Mouse (Mus musculus): ENCODE data around the gene Ccdc188. TPM values are rescaled to one million over a fixed set of nuclear protein-coding genes. Genes with fewer than 3 reads are reported as not detected.

Gene Ccdc188
- total RNA-seq, 1 experiment = not detected

DNA sequence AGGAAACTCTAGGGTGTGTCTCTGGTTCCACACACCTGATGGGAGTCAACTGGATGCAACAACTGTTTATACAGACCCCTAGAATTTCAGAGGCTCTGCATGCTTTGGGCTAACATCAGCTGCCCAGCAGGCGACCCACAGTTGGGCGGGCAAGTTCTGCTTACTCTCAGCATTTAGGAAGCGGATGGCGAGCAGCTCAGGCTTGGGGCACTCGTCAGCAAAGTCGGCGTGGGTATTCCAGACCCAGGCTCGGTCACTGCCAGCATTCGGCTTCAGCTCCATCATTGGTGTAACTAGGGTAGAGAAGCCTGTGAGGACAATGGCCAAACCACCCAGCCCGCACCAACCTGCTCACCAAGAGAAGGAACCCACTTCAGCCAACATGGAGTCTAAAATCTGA is 23.9 kb downstream of the Ccdc188 start:
- no peak overlapping the region for H3K9ac ChIP-seq (ENCODE audit: insufficient read depth, low read depth, low read length, poor library complexity, severe bottlenecking)
- in situ Hi-C loops (cut with MboI; ENCODE audit: low sequenced_read_pairs in 2 of 2, unreplicated experiment in 2 of 2) = no loop called here
- no peak for DNase-seq (ENCODE audit: low read depth, low spot score)
- peaks cover 66% of the 10 kb centered on the region for H3K36me3 ChIP-seq (ENCODE audit: control insufficient read depth, insufficient read depth, low read length, poor library complexity, severe bottlenecking)
- no peak overlapping the region for H3K4me3 ChIP-seq (ENCODE audit: insufficient read depth in 1 of 2, low read depth in 1 of 2, low read length in 2 of 2, poor library complexity in 1 of 2, severe bottlenecking in 1 of 2)
- H3K9me3 ChIP-seq (ENCODE audit: control insufficient read depth, insufficient read depth, low read depth, low read length) = no peaks in the 10 kb centered on the region
- H3K27ac ChIP-seq (ENCODE audit: insufficient read depth, low read depth, low read length, poor library complexity, severe bottlenecking) = no peak overlapping the region
- TF ChIP-seq ZNF384 (IDR thresholded peaks at IDR 0.05; ENCODE audit: low read depth, low read length) = no peak
- no peak for TF ChIP-seq HCFC1 (IDR thresholded peaks at IDR 0.05; ENCODE audit: borderline replicate concordance, insufficient read depth, low read length)
- no peak for TF ChIP-seq MAFK (IDR thresholded peaks at IDR 0.05; ENCODE audit: insufficient read depth, low read depth, low read length)
- TF ChIP-seq CHD2 (IDR thresholded peaks at IDR 0.05; ENCODE audit: low read depth, low read length) = no peak
- H3K4me1 ChIP-seq (ENCODE audit: control insufficient read depth in 2 of 2, insufficient read depth in 2 of 2, low read length in 2 of 2, poor library complexity in 1 of 2) = peaks cover 0 to 10% of the 10 kb centered on the region in 2 experiments; a peak in 2 of 4 replicates

DNA sequence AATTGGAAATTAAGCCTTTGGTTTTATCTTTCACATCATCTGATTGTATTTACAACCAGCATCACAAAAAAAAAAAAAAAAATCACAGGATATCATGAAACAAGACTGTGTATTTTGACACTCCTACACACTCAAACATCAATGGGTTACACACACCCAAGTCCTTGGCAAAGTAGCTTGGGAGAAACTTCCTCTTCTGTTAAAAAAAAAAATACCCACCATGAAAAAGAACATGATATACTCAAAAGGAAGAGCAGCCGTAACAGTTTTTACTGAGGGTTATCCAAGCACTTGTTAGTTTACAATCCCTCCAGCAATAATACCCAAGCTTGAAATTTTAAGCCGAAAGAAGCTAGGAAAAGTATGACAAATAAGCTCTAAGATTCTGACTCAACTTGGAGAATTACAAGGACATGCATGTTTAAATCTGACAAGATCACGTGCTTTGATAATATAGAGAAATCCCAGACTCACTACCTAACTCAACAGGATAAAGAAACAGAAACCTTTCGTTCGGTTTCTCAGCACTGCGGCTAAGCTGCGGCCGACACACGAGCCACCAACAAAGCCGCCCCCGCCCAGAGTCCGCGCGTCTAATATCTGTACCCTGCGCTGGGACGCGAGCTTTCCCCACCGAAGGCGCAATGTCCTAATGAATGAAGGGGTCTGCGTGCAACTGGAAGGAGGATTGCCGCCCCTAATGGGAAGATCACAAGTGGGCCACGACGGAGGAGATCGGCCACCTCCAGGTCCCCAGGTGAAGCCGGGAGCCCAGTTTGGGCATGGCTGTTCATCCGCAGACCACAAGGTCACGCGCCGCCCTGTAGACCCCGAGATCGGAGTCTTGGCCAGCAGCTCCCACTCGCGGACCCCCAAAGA is 30.1 kb downstream of the Ccdc188 start:
- peak overlapping the region; percentile 98 for H3K9ac ChIP-seq (ENCODE audit: insufficient read depth, low read depth, low read length, poor library complexity, severe bottlenecking)
- H3K4me1 ChIP-seq (ENCODE audit: control insufficient read depth in 2 of 2, insufficient read depth in 2 of 2, low read length in 2 of 2, poor library complexity in 1 of 2) = peaks cover 3 to 21% of the 10 kb centered on the region in 2 experiments
- peak overlapping the region; percentile 86 for H3K27ac ChIP-seq (ENCODE audit: insufficient read depth, low read depth, low read length, poor library complexity, severe bottlenecking)
- TF ChIP-seq ZC3H11A (IDR thresholded peaks at IDR 0.05; ENCODE audit: borderline replicate concordance, low read depth, low read length) = no peak
- TF ChIP-seq ZNF384 (IDR thresholded peaks at IDR 0.05; ENCODE audit: low read depth, low read length) = no peak
- no peak for TF ChIP-seq CHD2 (IDR thresholded peaks at IDR 0.05; ENCODE audit: low read depth, low read length)
- H3K36me3 ChIP-seq (ENCODE audit: control insufficient read depth, insufficient read depth, low read length, poor library complexity, severe bottlenecking) = peaks cover 53% of the 10 kb centered on the region
- DNase-seq (ENCODE audit: low read depth, low spot score) = no peak
- in situ Hi-C loops (cut with MboI; ENCODE audit: low sequenced_read_pairs in 2 of 2, unreplicated experiment in 2 of 2) = no loop called here
- H3K9me3 ChIP-seq (ENCODE audit: control insufficient read depth, insufficient read depth, low read depth, low read length) = no peaks in the 10 kb centered on the region
- H3K4me3 ChIP-seq (ENCODE audit: insufficient read depth in 1 of 2, low read depth in 1 of 2, low read length in 2 of 2, poor library complexity in 1 of 2, severe bottlenecking in 1 of 2) = peak overlapping the region; percentile 87 to 90

DNA sequence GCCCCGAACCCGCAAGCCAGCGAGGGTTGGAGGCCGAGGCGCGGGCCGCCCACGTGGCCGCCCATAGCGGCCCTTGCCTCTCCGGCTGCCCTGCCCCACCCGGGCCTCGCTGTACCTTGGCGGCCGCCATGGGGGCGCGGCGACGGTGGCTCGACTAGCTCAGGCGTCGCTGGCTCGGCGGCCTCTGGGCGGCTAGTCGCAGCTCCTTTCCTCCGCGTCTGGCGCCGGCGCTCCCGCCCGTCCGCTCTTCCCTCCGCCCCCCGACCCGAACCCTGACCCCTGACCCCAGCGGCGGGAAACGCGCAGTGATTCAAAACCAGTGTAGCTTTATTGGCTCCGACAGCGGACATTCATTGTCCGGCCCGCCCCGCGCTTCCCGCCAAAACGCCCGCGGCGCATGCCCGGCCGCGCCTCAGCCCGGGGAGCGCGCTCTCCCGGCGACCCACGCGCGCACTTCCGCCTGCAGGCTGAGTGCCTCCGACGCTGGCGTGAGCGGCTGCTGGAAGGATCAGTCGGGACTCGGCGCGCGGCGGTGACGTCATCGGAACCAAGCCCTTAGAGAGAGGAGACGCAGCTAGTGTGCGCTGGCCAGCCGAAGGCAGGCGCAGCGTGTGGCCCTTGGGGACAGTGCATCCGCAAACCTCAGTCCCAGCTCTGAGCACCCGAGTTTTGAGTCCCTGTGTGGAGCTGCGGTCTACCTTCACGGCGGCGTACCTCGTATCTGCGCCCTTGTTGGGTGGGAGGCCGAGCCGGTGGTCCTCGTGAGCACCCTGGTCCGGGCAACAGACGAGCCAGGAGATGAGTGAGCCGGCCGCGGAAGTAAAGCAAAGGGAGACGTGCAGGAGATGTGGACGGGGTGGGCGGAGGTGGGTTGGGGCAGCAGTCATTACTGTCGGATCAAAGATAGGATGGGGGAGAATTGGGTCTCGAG is 31.0 kb downstream of the Ccdc188 start, which contains the start of the genes Trmt2a and Ranbp1:
Gene Trmt2a (plus strand): TSS at position 247 of the 931 bp plus-strand sequence.
Gene Ranbp1 (minus strand): TSS at position 300 of the 931 bp plus-strand sequence.
- Histone ChIP-seq H3K27ac (ENCODE audit: insufficient read depth, low read depth, low read length, poor library complexity, severe bottlenecking) (peak within 1 kb of the TSS; percentile 86), H3K4me1 (ENCODE audit: control insufficient read depth in 2 of 2, insufficient read depth in 2 of 2, low read length in 2 of 2, poor library complexity in 1 of 2) (peaks cover 3 to 16% of the 10 kb centered on the region in 2 experiments), H3K36me3 (ENCODE audit: control insufficient read depth, insufficient read depth, low read length, poor library complexity, severe bottlenecking) (peaks cover 50% of the 10 kb centered on the region), H3K4me3 (ENCODE audit: insufficient read depth in 1 of 2, low read depth in 1 of 2, low read length in 2 of 2, poor library complexity in 1 of 2, severe bottlenecking in 1 of 2) (peak within 1 kb of the TSS; percentile 87 to 90), H3K9ac (ENCODE audit: insufficient read depth, low read depth, low read length, poor library complexity, severe bottlenecking) (peak within 1 kb of the TSS; percentile 98), H3K9me3 (ENCODE audit: control insufficient read depth, insufficient read depth, low read depth, low read length) (no peaks in the 10 kb centered on the region)
- TF ChIP-seq ZC3H11A (IDR thresholded peaks at IDR 0.05; ENCODE audit: borderline replicate concordance, low read depth, low read length) (no peak), HCFC1 (IDR thresholded peaks at IDR 0.05; ENCODE audit: borderline replicate concordance, insufficient read depth, low read length) (peak; percentile 81), ZNF384 (IDR thresholded peaks at IDR 0.05; ENCODE audit: low read depth, low read length) (peak; percentile 80; the same call in 1 of the 2 replicates), CHD2 (IDR thresholded peaks at IDR 0.05; ENCODE audit: low read depth, low read length) (0 out of 2 replicates have a peak, but pooled peaks have one; percentile 50), MAFK (IDR thresholded peaks at IDR 0.05; ENCODE audit: insufficient read depth, low read depth, low read length) (no peak)
- peak; percentile 97 for DNase-seq (ENCODE audit: low read depth, low spot score)
- in situ Hi-C loops (cut with MboI; ENCODE audit: low sequenced_read_pairs in 2 of 2, unreplicated experiment in 2 of 2) = no loop called here

DNA sequence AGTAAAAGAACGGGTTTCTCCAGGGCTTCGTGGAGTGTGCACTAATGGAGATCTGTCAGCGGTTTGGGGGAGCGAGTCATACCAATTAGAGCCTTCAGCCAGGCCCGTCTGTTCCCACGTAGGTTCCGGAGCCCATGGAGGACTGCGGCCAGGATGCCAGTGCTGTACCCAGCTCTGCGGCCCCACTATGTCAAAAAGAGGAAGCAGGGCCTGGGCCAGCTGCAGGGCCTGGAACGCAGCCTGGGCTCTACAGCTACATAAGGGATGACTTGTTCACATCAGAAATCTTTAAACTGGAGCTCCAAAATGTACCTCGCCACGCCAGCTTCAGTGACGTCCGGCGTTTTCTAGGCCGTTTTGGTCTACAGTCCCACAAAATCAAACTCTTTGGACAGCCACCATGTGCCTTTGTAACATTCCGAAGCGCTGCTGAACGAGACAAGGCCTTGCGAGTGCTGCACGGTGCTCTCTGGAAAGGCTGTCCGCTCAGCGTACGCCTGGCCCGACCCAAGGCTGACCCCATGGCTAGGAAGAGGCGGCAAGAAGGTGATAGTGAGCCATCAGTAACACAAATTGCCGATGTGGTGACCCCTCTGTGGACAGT is 31.8 kb downstream of the Ccdc188 start:
- peaks cover 53% of the 10 kb centered on the region for H3K36me3 ChIP-seq (ENCODE audit: control insufficient read depth, insufficient read depth, low read length, poor library complexity, severe bottlenecking)

More for the DNA sequence above, 31.8 kb downstream of the Ccdc188 start:
- Histone ChIP-seq H3K27ac (ENCODE audit: insufficient read depth, low read depth, low read length, poor library complexity, severe bottlenecking) (peak overlapping the region; percentile 37; the same call in 1 of the 2 replicates), H3K4me1 (ENCODE audit: control insufficient read depth in 2 of 2, insufficient read depth in 2 of 2, low read length in 2 of 2, poor library complexity in 1 of 2) (peaks cover 3 to 16% of the 10 kb centered on the region in 2 experiments), H3K9ac (ENCODE audit: insufficient read depth, low read depth, low read length, poor library complexity, severe bottlenecking) (peak overlapping the region; percentile 89), H3K9me3 (ENCODE audit: control insufficient read depth, insufficient read depth, low read depth, low read length) (no peaks in the 10 kb centered on the region), H3K4me3 (ENCODE audit: insufficient read depth in 1 of 2, low read depth in 1 of 2, low read length in 2 of 2, poor library complexity in 1 of 2, severe bottlenecking in 1 of 2) (peak overlapping the region; percentile 82 to 90)
- DNase-seq (ENCODE audit: low read depth, low spot score) = no peak
- in situ Hi-C loops (cut with MboI; ENCODE audit: low sequenced_read_pairs in 2 of 2, unreplicated experiment in 2 of 2) = no loop called here
- TF ChIP-seq ZC3H11A (IDR thresholded peaks at IDR 0.05; ENCODE audit: borderline replicate concordance, low read depth, low read length) (no peak), CHD2 (IDR thresholded peaks at IDR 0.05; ENCODE audit: low read depth, low read length) (no peak), HCFC1 (IDR thresholded peaks at IDR 0.05; ENCODE audit: borderline replicate concordance, insufficient read depth, low read length) (no peak), MAFK (IDR thresholded peaks at IDR 0.05; ENCODE audit: insufficient read depth, low read depth, low read length) (no peak), ZNF384 (IDR thresholded peaks at IDR 0.05; ENCODE audit: low read depth, low read length) (no peak)
